Mouse (Mus musculus): Measurements from ENCODE around the gene Rcsd1.
A peak's percentile ranks its signal among the peaks of the same experiment; 100 is the strongest.

Gene Rcsd1

DNA sequence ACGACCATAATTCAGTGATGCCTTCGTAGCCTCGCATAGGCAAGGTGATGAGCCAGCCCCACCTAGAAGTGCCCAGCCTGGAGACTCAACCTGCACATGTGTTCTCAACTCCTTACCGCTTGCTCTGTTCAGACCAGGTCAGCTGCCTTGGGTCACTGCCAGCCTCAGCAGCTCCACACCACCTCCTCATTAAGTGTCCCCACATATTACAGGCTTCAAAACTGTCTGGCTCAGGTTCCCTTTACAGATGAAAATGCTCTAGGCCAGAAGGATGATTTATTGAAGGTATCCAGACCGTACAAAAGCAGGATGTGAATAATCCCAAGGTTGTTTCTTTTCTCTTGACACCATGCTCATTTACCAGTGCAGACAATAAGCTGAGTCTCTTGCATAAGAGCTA lies 83.7 kb downstream of the Rcsd1 start:
- DNase-seq (ENCODE audit: low read depth) = no peak

DNA sequence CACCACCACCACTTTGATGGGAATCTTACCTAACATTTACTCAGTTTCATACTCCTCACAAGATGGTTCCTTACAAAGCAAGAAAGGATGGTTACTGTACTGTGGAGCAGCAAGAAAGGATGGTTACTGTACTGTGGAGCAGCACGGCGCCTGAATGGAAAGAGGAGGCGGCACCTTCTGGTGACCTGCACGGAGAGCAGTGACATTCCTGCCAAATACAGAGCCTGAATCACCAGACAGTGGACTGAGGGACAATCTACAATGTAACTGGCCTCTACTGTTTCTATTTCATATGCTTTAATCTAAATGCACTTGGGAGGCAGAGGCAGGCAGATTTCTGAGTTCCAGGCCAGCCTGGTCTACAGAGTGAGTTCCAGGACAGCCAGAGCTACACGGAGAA lies 84.5 kb downstream of the Rcsd1 start:
- DNase-seq (ENCODE audit: low read depth) = no peak

DNA sequence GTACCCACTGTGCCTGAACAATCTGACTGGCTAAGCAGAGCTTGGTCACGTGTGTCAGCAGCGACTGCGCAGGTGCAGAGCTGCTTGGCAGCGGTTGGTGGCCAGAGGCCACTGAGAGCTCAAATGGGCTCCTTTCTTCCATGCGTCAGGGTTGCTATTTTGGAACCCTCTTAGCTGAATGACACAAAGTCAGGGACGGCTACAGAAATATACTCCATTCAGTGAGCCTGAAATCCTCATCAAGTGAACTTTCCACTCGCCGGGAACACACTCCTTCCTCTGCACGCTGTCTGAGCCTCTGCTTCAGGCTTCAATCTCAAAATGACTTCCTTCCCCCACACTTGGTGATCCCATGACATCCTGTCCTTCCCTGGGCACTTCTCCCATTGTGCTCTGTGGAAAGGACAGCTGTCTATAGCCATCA lies 91.3 kb downstream of the Rcsd1 start:
- no peak for DNase-seq (ENCODE audit: low read depth)

DNA sequence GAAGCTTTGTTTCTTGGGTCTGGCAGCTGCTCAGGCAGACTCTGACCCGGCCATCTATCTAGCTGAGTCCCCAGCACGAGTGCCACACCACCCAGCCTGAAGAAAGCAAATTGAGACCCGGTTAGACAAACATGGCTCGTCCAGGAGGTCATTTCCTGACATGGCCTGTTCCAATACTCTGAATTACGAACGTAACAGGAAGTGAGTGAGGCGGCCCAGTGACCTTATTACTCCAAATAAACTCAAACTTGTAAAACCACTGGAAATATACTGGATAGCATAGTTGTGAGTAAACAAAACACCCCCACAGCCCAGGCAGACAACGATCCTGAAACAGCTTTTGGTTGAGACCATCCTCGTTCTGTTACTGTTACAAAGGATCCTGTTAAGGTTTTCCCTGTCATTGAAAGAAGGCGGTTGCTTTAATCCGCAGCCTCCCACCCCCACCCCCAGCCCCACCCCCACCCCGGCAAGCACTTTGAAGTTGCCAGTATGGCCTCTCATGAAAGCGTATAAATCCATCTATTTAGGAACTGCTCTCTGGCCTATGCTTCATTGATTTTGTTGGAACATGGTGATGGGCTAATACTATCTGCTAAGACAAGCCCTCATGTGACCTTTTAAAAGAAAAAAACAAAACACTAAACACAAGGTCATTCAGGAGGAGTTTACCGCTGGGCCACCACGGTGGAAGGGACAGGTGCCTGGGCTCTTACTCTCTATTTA lies 92.2 kb downstream of the Rcsd1 start:
- DNase-seq (ENCODE audit: low read depth) = peak; percentile 26

GRCm38 (mm10) chr1:165616652-165617051 lies 92.9 kb downstream of the Rcsd1 start:
- DNase-seq (ENCODE audit: low read depth) = no peak

DNA sequence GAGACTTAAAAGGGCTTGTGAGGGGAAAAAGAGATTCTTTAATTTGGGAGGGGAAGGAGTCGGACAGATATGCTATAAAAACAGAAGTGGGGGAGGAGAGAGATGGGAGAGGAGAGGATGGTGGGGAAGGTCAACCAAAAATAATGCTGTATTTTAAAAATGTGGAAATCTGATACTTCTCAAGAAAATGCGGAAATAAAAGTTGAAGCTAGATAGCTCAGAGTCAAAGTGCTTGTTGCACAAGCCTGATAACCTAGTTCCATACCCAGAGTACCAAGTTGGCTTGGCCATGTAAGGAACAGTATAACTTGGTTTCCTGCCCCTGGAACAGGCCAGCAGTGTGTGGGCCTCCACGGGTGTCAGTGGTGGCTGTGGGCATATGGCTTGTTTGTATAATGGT lies 94.8 kb downstream of the Rcsd1 start:
- DNase-seq (ENCODE audit: low read depth) = no peak

GRCm38 (mm10) chr1:165613926-165614325 lies 95.6 kb downstream of the Rcsd1 start:
- no peak for DNase-seq (ENCODE audit: low read depth)

- DNase-seq (ENCODE audit: low read depth) = peak; percentile 47
These were observed 96.8 kb downstream of the Rcsd1 start for GRCm38 (mm10) chr1:165612714-165613113.

DNA sequence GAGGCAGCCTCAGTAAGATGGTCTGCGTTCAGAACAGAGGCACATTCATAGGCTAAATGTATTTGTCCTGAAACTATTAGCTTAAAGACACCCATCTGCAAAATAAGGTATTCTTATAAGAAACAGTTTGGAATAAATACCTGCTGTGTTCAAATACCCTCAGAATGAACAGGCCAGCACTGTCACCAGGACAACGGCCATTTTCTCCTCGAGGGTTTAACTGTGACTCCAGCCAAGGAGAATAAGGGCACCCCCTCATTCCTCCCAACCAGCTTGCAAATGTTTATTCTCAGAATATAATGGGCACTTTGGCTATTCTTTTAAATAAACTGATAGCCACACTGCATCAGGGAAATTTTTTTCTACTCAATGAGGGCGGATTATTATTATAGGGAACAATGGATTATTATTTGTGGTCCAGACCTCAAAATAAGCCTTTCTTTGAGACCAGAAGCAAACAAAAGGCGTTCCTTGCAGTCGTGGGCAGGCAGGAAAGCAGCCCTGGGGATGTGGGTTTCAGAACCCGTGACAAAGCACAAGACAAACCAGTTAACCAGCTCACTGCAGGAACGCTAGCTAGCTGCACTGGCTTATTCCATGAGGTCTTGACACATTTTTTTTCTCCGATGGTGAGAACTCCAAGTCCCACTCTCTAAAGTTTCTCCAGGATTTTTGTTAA lies 99.1 kb downstream of the Rcsd1 start:
- DNase-seq (ENCODE audit: low read depth) = peak; percentile 24

GRCm38 (mm10) chr1:165609495-165610320 lies 99.8 kb downstream of the Rcsd1 start:
- no peak for DNase-seq (ENCODE audit: low read depth)

DNA sequence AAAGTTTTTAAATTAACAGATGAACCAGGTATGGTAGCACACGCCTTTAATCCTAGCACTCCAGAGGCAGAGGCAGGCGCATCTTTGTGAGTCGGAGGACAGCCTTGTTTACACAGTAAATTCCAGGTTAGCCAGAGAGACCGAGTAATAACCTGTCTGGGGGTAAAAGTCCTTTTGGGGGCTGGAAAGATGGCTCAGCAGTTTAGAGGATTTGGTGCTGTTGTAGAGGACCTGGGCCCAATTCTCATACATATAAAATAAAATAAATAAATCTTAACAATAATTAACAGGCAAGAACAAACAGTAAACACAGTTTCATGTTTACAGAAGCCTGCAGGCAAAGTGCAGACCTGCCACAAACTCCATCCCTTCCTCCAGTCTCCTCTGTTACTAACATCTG lies 100.7 kb downstream of the Rcsd1 start:
- DNase-seq (ENCODE audit: low read depth) = no peak

DNA sequence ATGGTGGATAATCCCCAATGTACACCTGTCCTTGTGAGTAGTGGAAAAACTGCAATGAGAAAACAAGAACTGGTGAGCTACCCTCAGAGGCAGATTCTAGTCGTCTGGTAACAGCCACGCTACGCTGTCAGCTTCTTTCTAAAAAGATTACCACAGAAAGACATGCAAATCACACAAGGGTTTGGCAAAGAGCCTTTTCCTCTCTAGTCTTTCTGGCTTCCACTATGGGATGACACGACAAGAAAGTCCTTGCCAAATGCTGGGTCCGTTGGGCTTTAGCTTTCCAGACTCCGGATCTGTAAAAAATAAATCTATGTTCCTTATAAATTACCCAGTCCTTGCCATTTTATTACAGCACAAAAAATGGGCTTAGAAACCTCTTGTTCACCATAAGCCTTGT lies 103.8 kb downstream of the Rcsd1 start:
- DNase-seq (ENCODE audit: low read depth) = no peak

DNA sequence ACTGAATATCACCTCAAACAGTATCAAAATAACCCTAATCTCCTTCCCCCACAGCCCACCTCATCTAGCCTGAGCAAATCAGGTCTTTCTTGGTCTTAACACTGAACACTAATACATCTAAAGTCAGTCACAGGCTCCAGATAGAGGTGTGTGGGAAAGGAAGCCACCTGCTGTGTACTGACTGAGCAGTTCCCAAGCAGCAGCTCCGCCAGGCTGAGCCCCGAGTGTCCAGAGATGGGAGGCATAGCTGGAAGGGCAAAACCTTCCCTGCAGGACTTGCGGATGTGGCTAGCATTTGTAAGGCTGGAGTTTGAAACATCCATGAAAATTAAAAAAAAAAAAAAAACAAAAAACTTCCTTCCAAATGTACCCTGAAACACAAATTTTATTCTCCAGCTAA lies 104.4 kb downstream of the Rcsd1 start:
- DNase-seq (ENCODE audit: low read depth) = no peak

DNA sequence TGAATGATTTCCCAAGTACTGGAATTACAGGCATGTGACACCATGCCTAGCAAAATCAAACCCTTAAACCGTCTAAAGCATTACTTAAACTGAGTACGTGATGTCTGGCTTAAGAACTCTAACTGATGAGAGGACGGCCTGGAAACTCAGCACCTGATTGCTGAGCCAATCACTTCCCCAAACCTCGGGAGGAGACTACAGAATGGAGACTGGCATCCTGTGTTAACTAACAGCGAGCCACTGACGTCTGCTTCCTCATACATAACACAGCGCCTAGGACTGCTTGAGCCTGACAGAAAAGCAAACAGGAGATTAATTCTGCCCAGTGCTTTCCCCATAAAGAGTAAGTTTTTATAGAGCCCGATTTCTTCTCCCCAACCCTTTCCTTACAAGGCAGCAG lies 105.4 kb downstream of the Rcsd1 start:
- DNase-seq (ENCODE audit: low read depth) = no peak

DNA sequence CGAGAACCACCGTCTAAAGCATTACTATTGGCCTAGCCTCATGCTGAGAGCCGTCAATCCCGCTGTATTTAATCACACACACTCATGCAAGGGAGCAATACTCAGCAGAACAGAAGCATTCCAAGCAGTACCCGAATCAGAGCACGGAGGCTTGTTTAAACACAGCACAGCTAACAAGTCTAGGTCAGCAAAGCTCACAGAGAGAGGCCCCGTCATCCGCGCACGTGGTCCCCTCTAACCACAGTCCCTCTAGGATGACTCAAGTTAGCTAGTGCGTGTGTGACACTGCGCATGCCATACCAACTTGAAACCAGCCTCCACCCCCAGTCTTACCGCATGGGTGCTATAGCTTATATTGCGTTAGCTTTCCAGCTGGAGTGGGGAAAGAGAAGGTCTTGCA lies 106.3 kb downstream of the Rcsd1 start:
- peak; percentile 55 for DNase-seq (ENCODE audit: low read depth)

- DNase-seq (ENCODE audit: low read depth) = no peak
These were observed 107.7 kb downstream of the Rcsd1 start for GRCm38 (mm10) chr1:165601775-165602280.

Data from 416B (cell line).